In the genomic region with DNA sequence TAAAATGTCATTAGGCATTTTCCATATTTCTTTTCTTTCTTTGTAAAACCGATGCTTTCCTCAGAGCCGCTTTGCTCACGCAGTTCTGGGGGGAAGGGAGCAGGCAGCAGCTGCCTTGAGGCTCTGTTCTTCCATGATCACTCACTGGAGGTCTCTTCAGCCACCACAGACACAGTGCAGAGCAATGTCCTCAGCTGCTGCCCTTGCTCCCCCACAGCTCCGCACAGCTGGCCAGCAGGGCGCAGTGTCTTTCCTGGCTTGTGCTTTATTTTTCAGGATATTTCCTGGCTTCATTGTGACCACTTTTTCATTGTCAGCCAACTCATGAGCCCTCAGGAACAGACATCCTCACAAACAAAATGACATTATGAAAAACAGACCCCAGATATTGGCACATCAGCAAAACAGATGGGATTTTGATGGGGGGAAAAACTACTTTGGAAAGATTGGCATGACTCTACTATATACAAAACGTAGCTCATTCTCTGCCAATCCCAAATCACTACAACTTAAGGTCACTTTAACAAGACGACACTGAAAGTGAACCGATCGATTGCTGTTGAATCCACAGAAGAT, we compare ENCODE assay signal across 7 mouse cellular contexts.
DNase-seq lines count a peak whose midpoint lies in the region; ATAC-seq lines count a peak whose summit lies in the region.

No protein-coding gene starts in this region.

- H3K4me1 ChIP-seq in embryonic facial prominence, embryonic 12.5 days, result no peaks in the 10 kb centered on the region
- H3K4me1 ChIP-seq in heart, embryonic 11.5 days (ENCODE audit: control insufficient read depth, insufficient read depth, low read length), result peaks cover 7% of the 10 kb centered on the region; the same call in 1 of the 2 replicates
- peaks cover 15% of the 10 kb centered on the region for H3K4me1 ChIP-seq in kidney, embryonic 15.5 days
- no peaks in the 10 kb centered on the region for H3K4me1 ChIP-seq in stomach, embryonic 16.5 days (ENCODE audit: control insufficient read depth, insufficient read depth, low read length)

- H3K27me3 ChIP-seq in embryonic facial prominence, embryonic 12.5 days, result no peaks in the 10 kb centered on the region
- no peaks in the 10 kb centered on the region for H3K27me3 ChIP-seq in heart, embryonic 11.5 days (ENCODE audit: control insufficient read depth, insufficient read depth, low read length)
- H3K27me3 ChIP-seq in kidney, embryonic 15.5 days, result no peaks in the 10 kb centered on the region
- no peaks in the 10 kb centered on the region for H3K27me3 ChIP-seq in stomach, embryonic 16.5 days (ENCODE audit: control insufficient read depth, insufficient read depth, low read length)

- no peak overlapping the region for H3K4me3 ChIP-seq in embryonic facial prominence, embryonic 12.5 days
- no peak overlapping the region for H3K4me3 ChIP-seq in heart, embryonic 11.5 days (ENCODE audit: low read depth, low read length)
- no peak overlapping the region for H3K4me3 ChIP-seq in kidney, embryonic 15.5 days (replicated peaks)
- H3K4me3 ChIP-seq in stomach, embryonic 16.5 days (replicated peaks; ENCODE audit: low read length), result no peak overlapping the region

- peak; percentile 74 for ATAC-seq in embryonic facial prominence, embryonic 12.5 days (ENCODE audit: insufficient number of reproducible peaks, insufficient read depth, low FRiP score, low TSS enrichment)
- peak; percentile 75 for ATAC-seq in heart, embryonic 11.5 days (replicated peaks; ENCODE audit: insufficient number of reproducible peaks, low FRiP score, low TSS enrichment)
- peak; percentile 80 for ATAC-seq in kidney, embryonic 15.5 days (replicated peaks; ENCODE audit: low FRiP score)
- ATAC-seq in stomach, embryonic 16.5 days (ENCODE audit: insufficient read depth, low FRiP score), result peak; percentile 89; the same call in 1 of the 2 replicates

- no peak overlapping the region for H3K27ac ChIP-seq in embryonic facial prominence, embryonic 12.5 days
- peak overlapping the region; percentile 29; the same call in 1 of the 2 replicates for H3K27ac ChIP-seq in heart, embryonic 11.5 days (ENCODE audit: low read depth, low read length)
- no peak overlapping the region for H3K27ac ChIP-seq in kidney, embryonic 15.5 days
- 0 out of 2 replicates have a peak overlapping the region, but pooled peaks have one; percentile 27 for H3K27ac ChIP-seq in stomach, embryonic 16.5 days (ENCODE audit: low read length)

- H3K4me2 ChIP-seq in embryonic facial prominence, embryonic 12.5 days (replicated peaks), result peak overlapping the region; percentile 15; the same call in 1 of the 2 replicates
- no peak overlapping the region for H3K4me2 ChIP-seq in heart, embryonic 11.5 days
- H3K4me2 ChIP-seq in kidney, embryonic 15.5 days, result no peak overlapping the region
- 0 out of 2 replicates have a peak overlapping the region, but pooled peaks have one; percentile 10 for H3K4me2 ChIP-seq in stomach, embryonic 16.5 days (ENCODE audit: low read depth, low read length)

- WGBS in embryonic facial prominence, embryonic 12.5 days, result 37% methylated on average over 9 of the region's 9 CpGs
- WGBS in heart, embryonic 11.5 days (ENCODE audit: insufficient replicate concordance), result 35% methylated on average over 9 of the region's 9 CpGs
- WGBS in kidney, embryonic 15.5 days, result 44% methylated on average over 9 of the region's 9 CpGs
- 30% methylated on average over 9 of the region's 9 CpGs for WGBS in stomach, embryonic 16.5 days

- H3K36me3 ChIP-seq in embryonic facial prominence, embryonic 12.5 days, result no peaks in the 10 kb centered on the region
- H3K36me3 ChIP-seq in heart, embryonic 11.5 days (ENCODE audit: control insufficient read depth, insufficient read depth, low read length), result no peaks in the 10 kb centered on the region
- H3K36me3 ChIP-seq in kidney, embryonic 15.5 days, result no peaks in the 10 kb centered on the region
- H3K36me3 ChIP-seq in stomach, embryonic 16.5 days (ENCODE audit: control insufficient read depth, insufficient read depth, low read length), result no peaks in the 10 kb centered on the region

- no peaks in the 10 kb centered on the region for H3K9me3 ChIP-seq in embryonic facial prominence, embryonic 12.5 days
- H3K9me3 ChIP-seq in heart, embryonic 11.5 days (replicated peaks; ENCODE audit: control insufficient read depth, low read length), result no peaks in the 10 kb centered on the region
- no peaks in the 10 kb centered on the region for H3K9me3 ChIP-seq in kidney, embryonic 15.5 days (replicated peaks)
- H3K9me3 ChIP-seq in stomach, embryonic 16.5 days (replicated peaks; ENCODE audit: control insufficient read depth, low read length), result no peaks in the 10 kb centered on the region

- DNase-seq in adrenal gland, postnatal 10 days, result peak; percentile 44
- DNase-seq in lung, postnatal 10 days, result peak; percentile 79
- DNase-seq in cerebellum, adult 18-20 months, result no peak

- no peak overlapping the region for H3K9ac ChIP-seq in embryonic facial prominence, embryonic 12.5 days
- no peak overlapping the region for H3K9ac ChIP-seq in heart, embryonic 11.5 days (ENCODE audit: low read depth, low read length)
- H3K9ac ChIP-seq in kidney, embryonic 15.5 days, result no peak overlapping the region
- H3K9ac ChIP-seq in stomach, embryonic 16.5 days (ENCODE audit: low read length), result no peak overlapping the region

Comparison
In these comparisons a context has a peak if more than half of its experiments do, and no peak if none do; other contexts are left out.
1. DNase-seq: peak in adrenal gland, postnatal 10 days (single experiment) and lung, postnatal 10 days (single experiment); none in cerebellum, adult 18-20 months (0 of 2).
2. H3K27ac ChIP-seq: peak in heart, embryonic 11.5 days (single experiment) and stomach, embryonic 16.5 days (single experiment); none in embryonic facial prominence, embryonic 12.5 days (single experiment) and kidney, embryonic 15.5 days (single experiment).
3. H3K4me2 ChIP-seq: peak in embryonic facial prominence, embryonic 12.5 days (single experiment) and stomach, embryonic 16.5 days (single experiment); none in heart, embryonic 11.5 days (single experiment) and kidney, embryonic 15.5 days (single experiment).
4. Peak in every context shown above with its lines, with median percentiles within 50 percentile points of each other: ATAC-seq.